Mouse (Mus musculus) embryonic facial prominence, embryonic 12.5 days (tissue): ENCODE results near the gene Myo1b. TPM values are rescaled to one million over a fixed set of nuclear protein-coding genes. Genes with fewer than 3 reads are reported as not detected.

Experiments
- ATAC-seq: fragments of 200-750 bp; cut with Nextera tagmentation; 2 replicates; pipeline ENCODE4 v1.8.0; 2017; ENCODE audit not compliant: insufficient number of reproducible peaks, insufficient read depth, low FRiP score, low TSS enrichment
- H3K27ac ChIP-seq: fragments of 300-500 bp; sonication (generic); 2 replicates; pipeline ENCODE4 v1.5.1; 2016; ENCODE audit warnings: mild to moderate bottlenecking
- H3K27me3 ChIP-seq: fragments of 300-500 bp; sonication (generic); 2 replicates; pipeline ENCODE4 v1.6.1; 2016; ENCODE audit warnings: mild to moderate bottlenecking, moderate library complexity
- H3K36me3 ChIP-seq: fragments of 300-500 bp; sonication (generic); 2 replicates; pipeline ENCODE4 v1.6.1; 2016; ENCODE audit warnings: mild to moderate bottlenecking
- H3K4me1 ChIP-seq: fragments of 300-500 bp; sonication (generic); 2 replicates; pipeline ENCODE4 v1.6.1; 2016
- H3K4me2 ChIP-seq: fragments of 300-500 bp; sonication (generic); replicated peaks from 2 replicates; pipeline ENCODE4 v1.6.1; 2016; ENCODE audit warnings: mild to moderate bottlenecking, moderate library complexity
- H3K4me3 ChIP-seq: fragments of 300-500 bp; sonication (generic); 2 replicates; pipeline ENCODE4 v1.5.1; 2016; ENCODE audit warnings: mild to moderate bottlenecking
- H3K9ac ChIP-seq: fragments of 300-500 bp; sonication (generic); 2 replicates; pipeline ENCODE4 v1.6.1; 2016; ENCODE audit warnings: mild to moderate bottlenecking, moderate library complexity
- H3K9me3 ChIP-seq: fragments of 300-500 bp; sonication (generic); 2 replicates; pipeline ENCODE4 v1.6.1; 2016; ENCODE audit warnings: mild to moderate bottlenecking, moderate library complexity
- WGBS: fragments of 180-500 bp; shearing (Covaris S2); methylation state at CpG from one replicate; pipeline ENCODE4 v1.1.7; 2016; 5-methylcytosine and 5-hydroxymethylcytosine counted together
- polyA plus RNA-seq: library from polyadenylated mRNA; unstranded; fragments of >200 nt; fragmentation: Nextera tagmentation; extraction: Ambion mirVana; gene quantifications from 2 replicates; pipeline ENCODE4 v1.2.1, GENCODE M21; 2016

The Myo1b gene
- polyA plus RNA-seq, 1 experiment from 2014 or later, result 100 TPM

DNA sequence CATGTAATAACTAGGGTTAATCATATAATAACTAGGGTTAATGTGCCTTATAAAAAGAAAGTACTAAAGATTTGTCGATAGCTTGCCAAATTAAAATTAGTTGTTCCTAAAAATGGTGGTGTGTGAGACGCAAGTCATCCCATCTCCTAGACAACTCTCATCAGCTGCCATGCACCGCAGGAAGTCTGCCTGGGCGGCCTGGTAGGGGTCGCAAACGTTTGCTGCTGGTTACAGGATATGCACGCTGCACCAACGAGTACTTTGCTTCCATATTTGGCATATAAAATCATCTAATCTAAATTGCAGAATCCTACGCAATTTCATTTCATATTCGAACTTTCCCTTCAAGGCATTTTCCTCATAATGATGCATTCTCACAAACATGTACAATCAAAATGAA, 107.0 kb downstream of the Myo1b start:
- Histone ChIP-seq H3K4me2 (no peak overlapping the region), H3K27ac (no peak overlapping the region), H3K9ac (no peak overlapping the region), H3K27me3 (no peaks in the 10 kb centered on the region), H3K4me1 (no peaks in the 10 kb centered on the region), H3K36me3 (no peaks in the 10 kb centered on the region), H3K4me3 (no peak overlapping the region), H3K9me3 (no peaks in the 10 kb centered on the region)
- no peak for ATAC-seq
- WGBS, result 82% methylated on average over 10 of the region's 10 CpGs

- Histone ChIP-seq H3K27me3 (no peaks in the 10 kb centered on the region), H3K27ac (no peak overlapping the region), H3K9ac (no peak overlapping the region), H3K36me3 (no peaks in the 10 kb centered on the region), H3K4me1 (no peaks in the 10 kb centered on the region), H3K9me3 (no peaks in the 10 kb centered on the region), H3K4me3 (no peak overlapping the region), H3K4me2 (no peak overlapping the region)
- no peak for ATAC-seq
- WGBS, result 78% methylated on average over 1 of the region's 1 CpGs
Observed at GRCm38 (mm10) chr1:51808228-51808627, 107.6 kb downstream of the Myo1b start.

DNA sequence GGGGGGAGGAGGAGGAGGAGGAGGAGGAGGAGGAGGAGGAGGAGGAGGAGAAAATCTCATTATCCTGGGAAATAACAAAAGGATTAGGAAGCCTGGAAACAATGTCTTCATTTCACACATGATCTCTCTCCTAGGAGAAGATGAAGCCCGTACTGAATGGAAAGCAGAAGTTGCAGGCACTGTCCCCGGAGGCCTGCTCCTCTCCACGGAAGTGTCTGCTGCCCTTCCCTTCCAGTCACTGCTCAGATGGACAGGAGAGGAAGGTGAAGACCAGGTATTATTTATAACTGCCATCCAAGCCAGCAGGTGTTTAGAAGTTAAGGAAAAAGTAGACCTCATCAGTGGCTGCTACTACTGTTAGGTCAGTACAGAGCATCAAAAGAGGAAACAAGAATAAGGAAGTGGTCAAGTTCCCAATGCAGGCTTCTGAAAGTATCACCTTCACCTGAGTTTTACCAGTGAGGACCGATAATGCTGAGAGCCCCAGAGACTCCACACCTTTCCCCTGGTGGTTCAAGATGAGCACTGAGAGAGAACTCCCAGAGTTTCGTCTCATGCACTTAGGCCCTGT, 110.7 kb downstream of the Myo1b start:
- WGBS, result 70% methylated on average over 5 of the region's 5 CpGs
- Histone ChIP-seq H3K27me3 (no peaks in the 10 kb centered on the region), H3K4me1 (no peaks in the 10 kb centered on the region), H3K9me3 (no peaks in the 10 kb centered on the region), H3K4me2 (no peak overlapping the region), H3K27ac (no peak overlapping the region), H3K4me3 (no peak overlapping the region), H3K36me3 (peaks cover 7% of the 10 kb centered on the region; the same call in 1 of the 2 replicates), H3K9ac (no peak overlapping the region)
- no peak for ATAC-seq

GRCm38 (mm10) chr1:51804296-51805039, 111.4 kb downstream of the Myo1b start:
- 75% methylated on average over 11 of the region's 12 CpGs for WGBS
- no peak overlapping the region for H3K4me3 ChIP-seq
- H3K36me3 ChIP-seq, result peaks cover 11% of the 10 kb centered on the region; the same call in 1 of the 2 replicates
- no peaks in the 10 kb centered on the region for H3K9me3 ChIP-seq
- no peaks in the 10 kb centered on the region for H3K4me1 ChIP-seq
- no peak for ATAC-seq
- no peak overlapping the region for H3K9ac ChIP-seq
- H3K27ac ChIP-seq, result no peak overlapping the region
- H3K27me3 ChIP-seq, result no peaks in the 10 kb centered on the region
- H3K4me2 ChIP-seq, result no peak overlapping the region

- Histone ChIP-seq H3K9me3 (no peaks in the 10 kb centered on the region), H3K4me1 (0 out of 2 replicates have a peak, but pooled peaks cover 4% of the 10 kb centered on the region), H3K4me3 (no peak overlapping the region), H3K9ac (no peak overlapping the region), H3K27me3 (no peaks in the 10 kb centered on the region), H3K36me3 (peaks cover 29% of the 10 kb centered on the region), H3K27ac (no peak overlapping the region), H3K4me2 (no peak overlapping the region)
- ATAC-seq, result no peak
- WGBS, result 63% methylated on average over 7 of the region's 7 CpGs
Observed at GRCm38 (mm10) chr1:51798011-51798471, 117.8 kb downstream of the Myo1b start.

DNA sequence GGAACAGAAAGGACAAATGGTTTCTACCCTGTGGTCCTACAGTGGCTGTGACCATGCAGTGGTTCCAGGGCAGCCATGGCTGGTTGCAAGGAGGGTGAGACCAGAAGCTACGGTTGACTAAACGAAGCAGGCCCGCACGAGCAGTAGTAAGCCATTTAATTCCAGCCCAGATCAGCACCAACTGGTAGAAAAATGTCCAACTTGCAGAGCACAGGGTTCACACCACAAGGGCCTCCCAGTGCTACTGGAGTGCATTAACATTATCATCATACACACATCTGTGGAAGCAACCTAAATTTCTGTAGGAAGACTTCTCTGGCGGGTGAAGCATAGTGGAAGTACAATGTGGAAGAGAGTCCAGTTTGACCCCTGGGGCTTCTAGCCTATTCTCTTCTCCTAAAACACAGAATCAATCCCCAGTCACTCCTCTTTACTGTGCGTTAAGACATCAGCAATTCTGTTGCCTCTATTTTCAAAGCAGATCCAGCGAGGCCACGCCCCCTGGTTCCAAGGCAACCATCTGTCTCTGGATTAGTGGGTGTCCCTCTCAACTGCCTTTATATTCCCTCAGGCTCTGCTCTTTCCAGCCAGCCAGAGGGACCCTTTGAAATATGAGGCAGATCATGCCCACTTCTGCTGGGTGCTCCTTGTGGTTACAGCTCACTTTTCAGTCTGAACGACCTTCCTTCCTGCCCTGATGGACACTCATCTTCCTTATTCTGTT, 120.1 kb downstream of the Myo1b start:
- no peak overlapping the region for H3K4me2 ChIP-seq
- peaks cover 46% of the 10 kb centered on the region for H3K36me3 ChIP-seq
- H3K27me3 ChIP-seq, result no peaks in the 10 kb centered on the region
- no peaks in the 10 kb centered on the region for H3K9me3 ChIP-seq
- 0 out of 2 replicates have a peak, but pooled peaks cover 4% of the 10 kb centered on the region for H3K4me1 ChIP-seq
- no peak overlapping the region for H3K4me3 ChIP-seq
- no peak overlapping the region for H3K27ac ChIP-seq
- no peak for ATAC-seq
- 76% methylated on average over 9 of the region's 9 CpGs for WGBS
- H3K9ac ChIP-seq, result no peak overlapping the region

- no peak overlapping the region for H3K4me2 ChIP-seq
- peaks cover 34% of the 10 kb centered on the region; the same call in 1 of the 2 replicates for H3K36me3 ChIP-seq
- peak overlapping the region; percentile 47; the same call in 1 of the 2 replicates for H3K27ac ChIP-seq
- ATAC-seq, result no peak
- H3K4me1 ChIP-seq, result 0 out of 2 replicates have a peak, but pooled peaks cover 4% of the 10 kb centered on the region
- WGBS, result 25% methylated on average over 6 of the region's 6 CpGs
- H3K27me3 ChIP-seq, result no peaks in the 10 kb centered on the region
- no peak overlapping the region for H3K4me3 ChIP-seq
- no peaks in the 10 kb centered on the region for H3K9me3 ChIP-seq
- H3K9ac ChIP-seq, result no peak overlapping the region
Observed at GRCm38 (mm10) chr1:51789269-51789668, 126.6 kb downstream of the Myo1b start.

- Histone ChIP-seq H3K9ac (no peak overlapping the region), H3K27me3 (no peaks in the 10 kb centered on the region), H3K4me3 (no peak overlapping the region), H3K36me3 (peaks cover 38% of the 10 kb centered on the region), H3K4me1 (no peaks in the 10 kb centered on the region), H3K9me3 (no peaks in the 10 kb centered on the region), H3K4me2 (no peak overlapping the region), H3K27ac (no peak overlapping the region)
- 56% methylated on average over 6 of the region's 6 CpGs for WGBS
- ATAC-seq, result no peak
Observed at GRCm38 (mm10) chr1:51782091-51782490, 133.8 kb downstream of the Myo1b start.

DNA sequence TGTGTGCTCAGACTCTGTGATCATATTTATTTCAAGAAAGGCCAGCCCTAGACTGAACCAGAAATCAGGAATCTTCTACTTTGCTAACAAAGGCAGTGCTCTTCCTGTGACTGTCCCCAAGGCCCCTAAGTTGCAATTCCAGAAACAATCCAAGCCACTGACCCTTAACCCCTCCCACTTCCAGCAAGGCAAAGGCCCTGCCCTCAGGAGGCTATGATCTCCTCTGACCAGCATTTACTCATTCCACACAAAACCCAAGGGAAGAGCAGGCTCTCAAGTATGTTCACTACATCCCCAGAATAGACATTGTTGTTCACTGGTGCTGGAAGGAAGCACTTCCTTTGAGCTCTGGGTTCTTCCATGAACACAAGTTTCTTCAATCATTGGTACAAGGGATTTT, 135.5 kb downstream of the Myo1b start:
- no peak overlapping the region for H3K4me3 ChIP-seq
- no peaks in the 10 kb centered on the region for H3K9me3 ChIP-seq
- H3K4me2 ChIP-seq, result no peak overlapping the region
- peaks cover 51% of the 10 kb centered on the region for H3K36me3 ChIP-seq
- no peak overlapping the region for H3K9ac ChIP-seq
- no peaks in the 10 kb centered on the region for H3K4me1 ChIP-seq
- H3K27ac ChIP-seq, result no peak overlapping the region
- no peak for ATAC-seq
- no peaks in the 10 kb centered on the region for H3K27me3 ChIP-seq

- Histone ChIP-seq H3K9me3 (no peaks in the 10 kb centered on the region), H3K9ac (no peak overlapping the region), H3K36me3 (peaks cover 55% of the 10 kb centered on the region), H3K4me3 (no peak overlapping the region), H3K4me2 (no peak overlapping the region), H3K4me1 (no peaks in the 10 kb centered on the region), H3K27ac (no peak overlapping the region), H3K27me3 (no peaks in the 10 kb centered on the region)
- no peak for ATAC-seq
- WGBS, result 93% methylated on average over 7 of the region's 7 CpGs
Observed at GRCm38 (mm10) chr1:51778241-51778640, 137.6 kb downstream of the Myo1b start.

DNA sequence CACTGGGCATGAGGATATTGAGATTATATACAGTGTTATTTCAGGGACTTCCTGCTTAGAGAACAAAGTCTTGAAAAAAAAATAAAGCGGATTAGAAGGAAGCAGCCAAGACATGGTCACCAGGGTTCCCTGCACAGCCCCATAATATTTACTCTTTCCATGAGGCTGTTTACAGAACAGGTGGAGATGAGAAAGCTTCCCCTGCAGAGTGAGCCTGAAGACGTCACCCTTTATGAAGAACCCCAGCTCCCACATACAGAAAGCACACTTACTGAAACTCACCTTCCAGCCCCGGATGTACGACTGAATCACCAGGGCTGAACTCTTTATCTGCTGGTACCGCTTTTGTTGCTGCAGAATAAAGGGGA, 145.4 kb downstream of the Myo1b start:
- Histone ChIP-seq H3K27ac (no peak overlapping the region), H3K36me3 (peaks cover 73% of the 10 kb centered on the region), H3K9me3 (no peaks in the 10 kb centered on the region), H3K27me3 (no peaks in the 10 kb centered on the region), H3K4me2 (no peak overlapping the region), H3K4me3 (no peak overlapping the region), H3K9ac (no peak overlapping the region), H3K4me1 (no peaks in the 10 kb centered on the region)
- ATAC-seq, result no peak
- WGBS, result 88% methylated on average over 5 of the region's 5 CpGs
